Mouse (Mus musculus) adrenal gland, adult 2 months (tissue): ENCODE results near the gene Prss8. TPM values are rescaled to one million over a fixed set of nuclear protein-coding genes. Genes with fewer than 3 reads are reported as not detected.

Experiments used
- DNase-seq: peaks from one replicate; pipeline ENCODE4 v3.0.0; 2021
- polyA plus RNA-seq: library from polyadenylated mRNA; depleted of rRNA; stranded (reverse); fragments of >200 nt; gene quantifications from 2 replicates; pipeline ENCODE4 v1.2.3, GENCODE M21; 2012; rRNA removed
- total RNA-seq, 2 experiments: library from RNA; stranded (reverse); gene quantifications; 2 replicates each; pipeline ENCODE4 v1.2.3; 2021

The Prss8 gene
- total and polyA plus RNA-seq, 3 experiments = 0.07 to 0.24 TPM; not detected in 1

DNA sequence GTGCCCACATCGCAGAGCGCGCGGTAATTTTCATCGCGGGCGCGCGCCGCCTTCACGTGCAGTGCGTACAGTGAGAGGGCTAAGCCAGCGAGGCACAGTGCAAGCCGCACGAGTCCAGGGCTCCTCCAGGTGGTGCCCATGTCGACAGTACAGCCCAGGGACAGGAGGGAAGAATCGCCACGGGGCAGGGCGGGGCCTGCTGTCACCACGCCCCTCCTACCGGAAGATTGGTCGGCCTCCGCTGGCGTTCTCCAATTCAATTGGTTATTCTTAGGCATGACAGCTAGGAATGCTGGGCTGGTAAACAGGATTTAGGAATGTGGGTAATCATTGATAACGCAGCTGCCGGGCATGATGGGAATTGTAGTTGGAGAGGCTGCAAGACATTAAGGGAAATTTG is 34.5 kb downstream of the Prss8 start, which contains the start of the genes Gm21974 and Vkorc1:
Gm21974 (minus strand) TSS at position 13 of the 400 bp plus-strand sequence.
Vkorc1 (minus strand) TSS at position 176 of the 400 bp plus-strand sequence.
- DNase-seq = peak; percentile 98

DNA sequence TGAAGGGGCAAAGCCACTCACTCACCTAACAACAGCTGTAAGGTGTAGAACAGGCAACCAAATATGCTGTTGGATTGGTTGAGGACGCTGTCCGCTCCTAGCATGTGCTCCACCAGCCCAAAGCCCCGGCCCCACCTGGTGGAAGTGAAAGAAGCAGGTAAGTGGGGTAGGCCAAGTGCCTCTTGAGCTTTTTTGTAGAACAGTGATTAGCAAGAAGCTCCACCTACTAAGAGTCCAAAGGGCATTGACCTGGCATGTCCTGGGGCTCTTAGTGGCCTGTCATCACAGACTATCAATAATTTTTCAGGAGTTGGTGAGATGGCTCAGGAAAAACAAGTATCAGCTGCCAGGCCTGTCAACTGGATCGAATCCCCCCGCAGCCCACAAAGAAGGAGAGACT is 35.4 kb downstream of the Prss8 start:
- DNase-seq = no peak

DNA sequence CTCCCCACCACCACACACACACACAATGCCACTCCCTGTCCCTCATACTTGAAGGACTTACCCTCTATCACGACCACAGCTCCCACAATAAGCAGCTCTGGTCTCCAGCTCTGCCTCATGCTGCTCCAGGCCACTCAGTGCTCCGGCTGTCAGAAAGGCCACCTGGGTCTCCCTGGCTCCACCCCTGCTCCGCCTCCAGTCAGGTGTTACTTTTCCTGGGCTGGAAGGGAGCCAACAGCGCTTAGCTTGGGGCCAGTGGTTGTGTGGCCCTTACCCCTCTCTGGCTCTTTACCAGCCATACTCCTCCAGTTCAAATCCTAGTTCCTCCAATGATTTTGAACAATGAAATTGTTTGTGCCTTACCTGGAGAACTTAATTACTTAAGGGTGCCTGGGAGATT is 39.1 kb downstream of the Prss8 start, which contains the start of gene Prss53:
Prss53 (minus strand) TSS at position 173 of the 400 bp plus-strand sequence.
- no peak for DNase-seq

DNA sequence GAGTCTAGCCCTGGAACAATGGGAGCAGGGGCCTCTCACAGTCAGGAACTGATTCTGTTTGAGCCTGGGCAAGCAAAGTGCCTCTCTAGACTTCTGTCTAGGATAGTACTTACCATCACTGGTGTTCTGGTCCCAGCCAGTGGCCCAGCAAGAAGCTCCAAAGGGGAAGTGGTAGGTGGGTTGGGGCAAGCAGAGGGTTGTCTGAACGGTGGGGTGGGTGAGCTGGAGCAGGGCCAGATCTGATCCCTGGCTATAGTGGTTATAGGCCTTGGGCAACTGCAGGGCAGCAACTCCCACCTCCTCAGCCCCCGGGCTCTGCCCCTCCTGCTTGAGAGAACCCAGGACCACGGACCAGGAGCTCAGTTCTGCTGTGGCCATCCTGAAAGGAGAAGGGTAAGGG is 41.1 kb downstream of the Prss8 start:
- DNase-seq = no peak

DNA sequence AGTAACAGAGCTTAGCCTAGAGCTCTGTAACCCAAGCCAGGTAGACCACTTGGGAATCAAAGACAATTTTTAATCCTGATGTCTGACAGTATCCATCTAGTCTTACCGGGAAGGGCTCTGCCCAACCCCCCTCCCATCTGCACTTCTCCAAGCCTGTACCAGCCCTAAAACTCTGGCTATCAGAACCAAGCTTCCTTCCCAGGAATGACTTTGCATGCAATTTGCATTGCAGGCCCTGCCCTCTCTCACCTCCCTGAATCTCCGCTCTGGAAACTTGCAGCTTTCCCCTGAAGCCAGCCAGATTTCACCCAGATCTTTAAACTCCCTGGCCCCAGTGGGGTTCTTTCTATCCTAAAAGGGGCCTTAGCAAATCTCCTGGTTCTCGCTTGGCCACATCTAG is 42.1 kb downstream of the Prss8 start:
- DNase-seq = no peak

DNA sequence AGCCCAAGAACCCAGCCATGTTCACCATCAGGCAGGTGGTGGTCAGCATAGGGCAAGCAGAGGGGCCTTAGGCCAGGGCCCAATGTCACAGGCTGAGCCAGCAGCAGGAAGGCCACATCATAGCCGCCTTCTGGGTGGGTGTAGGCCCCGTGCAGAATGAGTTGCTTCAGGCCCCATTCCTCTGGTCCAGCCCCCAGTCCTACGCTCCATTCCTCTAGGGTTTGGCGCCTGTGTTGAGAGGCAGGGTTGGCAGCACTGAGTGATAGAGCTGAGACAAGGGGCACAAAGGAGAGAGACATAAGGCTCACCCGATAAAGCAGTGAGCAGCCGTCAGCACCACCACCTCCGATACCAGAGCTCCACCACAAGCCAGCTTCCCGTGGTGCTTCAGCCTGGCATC is 42.7 kb downstream of the Prss8 start:
- no peak for DNase-seq

DNA sequence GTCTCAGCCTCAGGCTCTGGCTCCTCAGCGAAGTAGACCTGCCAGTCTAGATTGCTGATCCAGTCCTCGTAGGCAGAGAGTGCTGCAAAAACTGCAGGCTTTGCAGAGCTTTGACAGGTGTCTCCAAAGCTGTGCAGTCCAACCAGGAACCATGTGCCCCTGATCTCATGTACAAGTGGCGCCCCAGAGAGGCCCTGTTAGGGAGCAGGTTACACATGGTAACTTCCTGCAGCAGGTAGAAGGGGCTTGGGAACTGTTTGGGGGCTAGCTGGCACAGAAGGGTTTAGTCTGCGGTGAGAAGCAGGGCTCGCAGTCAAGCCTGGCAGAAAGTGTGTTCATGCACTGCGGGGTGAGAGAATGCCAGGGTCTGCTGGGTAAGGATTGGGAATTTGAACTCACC is 43.4 kb downstream of the Prss8 start:
- DNase-seq = no peak

DNA sequence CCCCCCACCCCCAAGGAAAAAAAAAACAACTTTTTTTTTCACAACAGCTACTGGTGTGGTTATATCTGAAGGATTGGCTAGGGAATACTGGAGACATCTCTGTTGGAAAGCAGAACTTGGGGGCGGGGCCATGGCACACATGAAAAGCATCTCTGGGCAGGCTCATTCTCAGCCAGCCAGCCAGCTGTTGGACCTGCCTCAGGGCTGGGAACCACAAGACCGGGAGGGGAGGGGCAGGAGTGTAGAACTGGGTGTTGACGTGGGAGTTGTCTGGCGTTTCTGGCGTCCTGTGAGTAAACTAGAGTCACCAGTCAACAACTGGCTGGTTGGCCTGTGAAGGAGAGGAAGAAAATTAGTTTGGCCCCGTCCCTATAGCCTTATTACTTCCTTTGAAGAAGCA is 44.0 kb downstream of the Prss8 start:
- peak; percentile 48 for DNase-seq

DNA sequence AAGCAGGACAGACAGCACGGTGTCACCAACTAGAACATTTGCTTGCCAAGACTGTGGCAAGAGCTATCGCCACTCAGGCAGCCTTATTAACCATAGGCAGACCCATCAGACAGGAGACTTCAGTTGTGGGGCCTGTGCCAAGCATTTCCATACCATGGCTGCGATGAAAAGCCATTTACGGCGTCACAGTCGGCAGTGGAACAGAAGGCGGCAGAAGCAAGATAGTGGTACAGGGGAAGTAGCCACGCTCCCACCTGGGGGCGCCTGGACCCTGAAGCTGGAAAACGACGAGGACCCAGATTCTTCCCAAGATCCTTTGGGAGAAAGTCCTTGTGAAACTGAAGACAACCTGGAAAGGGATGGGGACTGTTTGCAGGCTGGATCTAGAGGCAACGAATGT is 49.5 kb downstream of the Prss8 start:
- DNase-seq = no peak

DNA sequence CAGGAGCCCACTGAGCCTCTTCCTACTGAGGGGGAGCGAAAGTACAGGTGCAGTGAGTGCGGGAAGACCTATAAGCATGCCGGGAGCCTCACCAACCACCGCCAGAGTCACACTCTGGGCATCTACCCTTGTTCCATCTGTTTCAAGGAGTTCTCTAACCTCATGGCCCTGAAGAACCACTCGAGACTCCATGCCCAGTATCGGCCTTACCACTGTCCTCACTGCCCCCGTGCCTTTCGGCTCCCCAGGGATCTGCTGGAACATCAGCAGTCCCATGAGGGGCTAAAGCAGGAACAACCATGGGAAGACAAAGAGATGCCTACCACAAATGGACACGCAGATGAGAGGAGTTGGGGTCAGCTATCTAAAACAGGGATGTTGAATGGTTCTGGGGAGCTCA is 50.6 kb downstream of the Prss8 start:
- no peak for DNase-seq

DNA sequence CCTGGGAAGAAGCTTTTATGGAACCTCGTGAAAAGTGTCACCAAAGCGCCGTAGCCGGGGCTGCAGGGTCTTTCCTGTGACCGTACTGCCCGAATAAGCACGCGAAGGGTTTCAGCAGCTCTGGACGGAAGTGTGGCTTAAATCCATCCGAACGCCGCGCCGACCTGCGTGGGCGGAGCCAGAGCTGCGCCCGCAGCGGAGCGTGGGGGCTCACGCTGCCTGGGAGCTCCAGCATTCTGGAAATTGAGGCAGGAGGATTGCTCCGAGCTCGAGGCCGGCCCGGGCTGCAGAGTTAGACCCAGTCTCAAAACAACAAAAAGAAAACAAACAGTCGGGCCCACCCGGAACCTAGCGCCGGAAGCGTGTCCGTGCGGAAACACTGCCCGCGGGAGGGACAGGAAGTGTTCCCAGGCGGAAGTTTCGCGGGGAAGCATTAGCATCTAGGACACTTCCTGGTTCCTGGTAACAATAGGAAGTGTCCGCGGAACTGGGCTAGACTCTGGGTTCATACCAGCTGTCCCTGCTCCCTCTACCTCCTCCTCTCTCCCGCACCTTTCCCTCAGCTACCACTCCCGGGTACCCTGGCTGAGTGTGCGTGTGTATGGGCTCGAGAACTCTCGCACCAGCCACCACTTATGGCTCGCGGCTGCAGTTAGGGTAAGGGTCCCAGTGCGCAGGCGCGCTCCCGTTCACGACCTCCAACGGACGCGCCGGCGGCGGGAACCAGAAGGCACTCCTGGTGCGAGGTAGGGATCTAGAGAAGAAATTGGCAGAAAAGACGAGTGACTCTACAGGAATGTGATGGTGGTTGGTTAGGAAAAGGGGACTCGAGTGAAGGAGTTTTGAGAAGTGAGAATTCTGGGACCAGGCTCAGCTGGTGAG is 53.2 kb downstream of the Prss8 start, which contains the start of gene Zfp668:
Zfp668 (minus strand) TSS at position 362 of the 882 bp plus-strand sequence.
- DNase-seq = peak; percentile 91

DNA sequence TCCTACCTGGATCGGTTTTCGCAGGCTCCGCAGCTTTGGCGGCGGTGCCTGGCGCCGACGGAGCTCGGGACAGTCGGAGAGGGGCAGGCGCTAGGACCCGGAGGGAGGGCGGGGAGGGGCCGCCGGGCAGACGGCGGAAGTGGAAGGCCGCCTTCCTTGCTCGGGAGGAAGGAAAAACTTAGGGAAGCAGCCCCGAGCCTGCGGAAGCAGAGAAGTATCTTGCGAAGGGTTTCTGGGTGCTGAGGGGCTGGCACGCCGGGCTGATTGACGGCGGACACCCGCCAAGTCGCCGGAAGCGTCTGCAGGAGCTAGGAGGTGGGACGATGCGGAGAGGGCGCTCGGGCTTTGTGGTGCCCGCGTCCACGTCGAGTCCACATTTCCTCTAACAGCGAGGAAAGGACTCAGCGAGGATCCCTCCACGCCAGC is 53.9 kb downstream of the Prss8 start, which contains the start of gene Zfp646:
Zfp646 (plus strand) TSS at position 181 of the 426 bp plus-strand sequence.
- peak; percentile 88 for DNase-seq

Other genes with a start within 250 kb of the Prss8 start
- gene Bcl7c, start 221.2 kb downstream of the Prss8 start, total RNA-seq = 10 to 100 TPM; 70.9 to 86.0 TPM
- gene Bcl7c, start 221.2 kb downstream of the Prss8 start, polyA plus RNA-seq = 70.5 and 78.0 TPM in 2 replicates
- gene Ctf1, start 217.4 kb downstream of the Prss8 start, total RNA-seq = 1 to 10 TPM; 3.3 to 3.7 TPM
- 18.9 and 22.1 TPM in 2 replicates for gene Ctf1, start 217.4 kb downstream of the Prss8 start, polyA plus RNA-seq
- gene Ctf2, start 197.9 kb downstream of the Prss8 start, total RNA-seq = not detected
- gene Ctf2, start 197.9 kb downstream of the Prss8 start, polyA plus RNA-seq = not detected in 2 replicates
- 10 to 100 TPM in 1 of 2 experiments, 1 to 10 TPM in 1; 9.5 to 11.6 TPM for gene Fbxl19, start 185.6 kb downstream of the Prss8 start, total RNA-seq
- gene Fbxl19, start 185.6 kb downstream of the Prss8 start, polyA plus RNA-seq = 34.5 and 42.6 TPM in 2 replicates
- gene Orai3, start 160.3 kb downstream of the Prss8 start, total RNA-seq = 10 to 100 TPM; 28.3 to 32.8 TPM
- gene Orai3, start 160.3 kb downstream of the Prss8 start, polyA plus RNA-seq = 90.6 and 94.8 TPM in 2 replicates
- 10 to 100 TPM; 36.0 to 42.6 TPM for gene Setd1a, start 153.4 kb downstream of the Prss8 start, total RNA-seq
- gene Setd1a, start 153.4 kb downstream of the Prss8 start, polyA plus RNA-seq = 12.6 and 15.9 TPM in 2 replicates
- gene Gm49388, start 144.5 kb downstream of the Prss8 start, total RNA-seq = 1 to 10 TPM; 2.2 to 4.6 TPM
- not detected in 2 replicates for gene Gm49388, start 144.5 kb downstream of the Prss8 start, polyA plus RNA-seq
- 10 to 100 TPM; 45.5 to 46.2 TPM for gene Hsd3b7, start 129.5 kb downstream of the Prss8 start, total RNA-seq
- 83.9 and 86.5 TPM in 2 replicates for gene Hsd3b7, start 129.5 kb downstream of the Prss8 start, polyA plus RNA-seq
- 100 to 1,000 TPM in 1 of 2 experiments, 10 to 100 TPM in 1; 79.6 to 102 TPM for gene Stx4a, start 105.8 kb downstream of the Prss8 start, total RNA-seq
- 52.2 and 54.0 TPM in 2 replicates for gene Stx4a, start 105.8 kb downstream of the Prss8 start, polyA plus RNA-seq
- 1 to 10 TPM; 5.0 to 6.9 TPM for gene Stx1b, start 105.6 kb downstream of the Prss8 start, total RNA-seq
- 8.5 and 11.4 TPM in 2 replicates for gene Stx1b, start 105.6 kb downstream of the Prss8 start, polyA plus RNA-seq
- gene Zfp646, start 53.9 kb downstream of the Prss8 start, total RNA-seq = 10 to 100 TPM; 28.9 to 33.1 TPM
- gene Zfp646, start 53.9 kb downstream of the Prss8 start, polyA plus RNA-seq = 14.1 and 15.9 TPM in 2 replicates
- gene Zfp668, start 53.3 kb downstream of the Prss8 start, total RNA-seq = 1 to 10 TPM; 7.2 to 9.7 TPM
- 8.1 and 10.3 TPM in 2 replicates for gene Zfp668, start 53.3 kb downstream of the Prss8 start, polyA plus RNA-seq
- 1 to 10 TPM; 1.0 to 1.2 TPM for gene Prss53, start 39.1 kb downstream of the Prss8 start, total RNA-seq
- gene Prss53, start 39.1 kb downstream of the Prss8 start, polyA plus RNA-seq = 3.0 and 4.5 TPM in 2 replicates
- not detected for gene Gm21974, start 34.6 kb downstream of the Prss8 start, total RNA-seq
- gene Gm21974, start 34.6 kb downstream of the Prss8 start, polyA plus RNA-seq = not detected in 2 replicates
- gene Vkorc1, start 34.5 kb downstream of the Prss8 start, total RNA-seq = 10 to 100 TPM; 62.7 to 85.5 TPM
- 152 and 201 TPM in 2 replicates for gene Vkorc1, start 34.5 kb downstream of the Prss8 start, polyA plus RNA-seq
- 100 to 1,000 TPM; 122 to 138 TPM for gene Bckdk, start 26.0 kb downstream of the Prss8 start, total RNA-seq
- 164 and 166 TPM in 2 replicates for gene Bckdk, start 26.0 kb downstream of the Prss8 start, polyA plus RNA-seq
- gene Kat8, start 17.6 kb downstream of the Prss8 start, total RNA-seq = 10 to 100 TPM; 24.6 to 27.1 TPM
- 10.6 and 10.9 TPM in 2 replicates for gene Kat8, start 17.6 kb downstream of the Prss8 start, polyA plus RNA-seq
- 1 to 10 TPM; 8.2 to 9.4 TPM for gene Prss36, start 16.6 kb upstream of the Prss8 start, total RNA-seq
- 24.8 and 27.8 TPM in 2 replicates for gene Prss36, start 16.6 kb upstream of the Prss8 start, polyA plus RNA-seq
- 100 to 1,000 TPM; 176 to 229 TPM for gene Fus, start 37.4 kb upstream of the Prss8 start, total RNA-seq
- 139 and 145 TPM in 2 replicates for gene Fus, start 37.4 kb upstream of the Prss8 start, polyA plus RNA-seq
- gene Pycard, start 63.8 kb upstream of the Prss8 start, total RNA-seq = 1 to 10 TPM; 2.3 to 3.7 TPM
- 4.4 and 8.1 TPM in 2 replicates for gene Pycard, start 63.8 kb upstream of the Prss8 start, polyA plus RNA-seq
- under 1 TPM in 1 of 2 experiments, not detected in 1; 0.17 TPM for gene Trim72, start 73.8 kb upstream of the Prss8 start, total RNA-seq
- 0.16 and 0.29 TPM in 2 replicates for gene Trim72, start 73.8 kb upstream of the Prss8 start, polyA plus RNA-seq
- gene Itgam, start 132.5 kb upstream of the Prss8 start, total RNA-seq = 1 to 10 TPM; 5.5 to 9.1 TPM
- gene Itgam, start 132.5 kb upstream of the Prss8 start, polyA plus RNA-seq = 2.0 and 2.2 TPM in 2 replicates
- gene Gm49368, start 132.6 kb upstream of the Prss8 start, total RNA-seq = not detected
- gene Gm49368, start 132.6 kb upstream of the Prss8 start, polyA plus RNA-seq = not detected in 2 replicates
- 1 to 10 TPM; 1.4 to 2.4 TPM for gene Itgax, start 199.4 kb upstream of the Prss8 start, total RNA-seq
- 1.7 and 1.8 TPM in 2 replicates for gene Itgax, start 199.4 kb upstream of the Prss8 start, polyA plus RNA-seq
- gene Itgad, start 224.3 kb upstream of the Prss8 start, total RNA-seq = under 1 TPM in 1 of 2 experiments, not detected in 1; 0.07 TPM
- gene Itgad, start 224.3 kb upstream of the Prss8 start, polyA plus RNA-seq = 0.04 and 0.07 TPM in 2 replicates